ENCODE assay signal across 14 mouse cellular contexts in the genomic region with DNA sequence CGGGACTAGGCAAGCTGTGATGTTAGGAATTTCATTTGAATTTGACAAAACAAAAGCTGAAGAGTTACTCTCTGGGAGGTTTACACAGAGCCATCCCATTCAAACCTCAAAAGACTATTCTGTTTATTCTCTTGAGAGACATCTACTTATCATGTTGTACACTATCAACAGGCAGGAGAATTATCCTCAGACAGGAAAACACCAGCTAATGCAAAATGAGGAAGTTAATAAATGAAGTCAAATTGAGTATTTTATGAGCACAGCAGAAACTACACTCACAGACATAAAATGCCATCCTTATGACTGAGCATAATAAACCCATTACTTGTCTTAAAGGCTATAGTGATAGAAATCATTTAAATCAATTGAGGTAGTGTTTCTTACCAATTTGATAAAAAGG.
"Had no signal": no experiment of that assay in that cellular context is flagged by ENCODE, and none has a peak within 500 bp of the region (broad histone marks: within the 10 kb centered on the region; RNA-seq: fewer than 3 reads in every experiment).

No protein-coding gene starts in this region.

- ATAC-seq: lung, postnatal 0 days; midbrain, embryonic 16.5 days had no signal

- DNase-seq: lung, adult 2 months; lung, postnatal 14 days; lung, postnatal 36 days; midbrain, embryonic 14.5 days; retina, postnatal 1 day; right cerebral cortex, adult 18-20 months; right cerebral cortex, postnatal 25 days; right cerebral cortex, postnatal 4 days; spleen, adult 18-20 months; thymus, adult 18-20 months; thymus, postnatal 14 days; thymus, postnatal 36 days had no signal
